In the genomic region with DNA sequence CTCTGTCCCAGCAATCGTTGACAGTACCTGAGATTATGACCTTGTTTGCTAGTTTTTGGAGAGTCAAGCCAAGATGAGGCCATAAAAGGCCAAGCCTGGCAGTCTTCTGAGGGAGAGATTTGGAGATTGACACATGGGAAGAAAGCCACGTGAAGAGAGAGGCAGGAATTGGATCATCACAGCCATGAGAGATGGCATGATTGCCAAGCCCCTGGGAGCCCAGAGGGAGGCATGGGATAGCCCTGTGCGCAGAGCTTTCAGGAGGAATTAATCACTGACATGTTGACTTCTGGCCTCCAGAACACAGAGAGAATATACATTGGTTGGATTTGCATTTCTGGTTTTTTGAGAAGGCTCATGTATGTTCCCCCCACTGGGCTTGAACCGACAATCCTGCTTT, we compare ENCODE assay signal across 19 mouse cellular contexts. TPM values are rescaled to one million over a fixed set of nuclear protein-coding genes. Genes with fewer than 3 reads are reported as not detected.
"Had no signal": no experiment of that assay in that cellular context is flagged by ENCODE, and none has a peak within 500 bp of the region (broad histone marks: within the 10 kb centered on the region; RNA-seq: fewer than 3 reads in every experiment).

No protein-coding gene starts in this region.

- H3K4me2 ChIP-seq: lung, embryonic 14.5 days; midbrain, embryonic 12.5 days; neural tube, embryonic 13.5 days; neural tube, embryonic 15.5 days had no signal

- H3K4me1 ChIP-seq: neural tube, embryonic 15.5 days had no signal

- H3K36me3 ChIP-seq: midbrain, embryonic 10.5 days; midbrain, embryonic 12.5 days; neural tube, embryonic 13.5 days; neural tube, embryonic 15.5 days had no signal

- H3K27ac ChIP-seq: midbrain, embryonic 10.5 days; midbrain, embryonic 12.5 days; neural tube, embryonic 13.5 days; neural tube, embryonic 15.5 days had no signal

- H3K4me3 ChIP-seq: midbrain, embryonic 10.5 days; midbrain, embryonic 12.5 days; myocyte; neural tube, embryonic 13.5 days; neural tube, embryonic 15.5 days had no signal

- H3K9ac ChIP-seq: lung, embryonic 14.5 days; midbrain, embryonic 12.5 days; neural tube, embryonic 13.5 days; neural tube, embryonic 15.5 days had no signal

- H3K9me3 ChIP-seq: midbrain, embryonic 10.5 days; midbrain, embryonic 12.5 days; neural tube, embryonic 13.5 days; neural tube, embryonic 15.5 days had no signal

- H3K27me3 ChIP-seq: neural tube, embryonic 13.5 days; neural tube, embryonic 15.5 days had no signal

- DNase-seq: lung, adult 18-20 months; lung, embryonic 14.5 days; lung, postnatal 10 days; midbrain, embryonic 14.5 days; retina, postnatal 1 day; right cerebral cortex, adult 18-20 months; right cerebral cortex, postnatal 25 days; right cerebral cortex, postnatal 4 days; spleen, adult 18-20 months; thymus, adult 18-20 months; thymus, postnatal 14 days; thymus, postnatal 36 days had no signal

- ATAC-seq: midbrain, embryonic 16.5 days had no signal

RNA-seq across cellular contexts. Expression of a gene that starts 46.8 kb away (rescaled TPM):
- polyA plus RNA-seq: midbrain, embryonic 12.5 days; midbrain, embryonic 14.5 days; neural tube, embryonic 11.5 days; neural tube, embryonic 13.5 days had no signal
